Mouse (Mus musculus) cerebellum, postnatal 25 days (tissue): ENCODE data around the gene Elmo1.

Source experiments
- DNase-seq, 2 experiments: peaks; one replicate each; pipeline ENCODE4 v3.0.0; 2021; ENCODE audit warnings: mixed read lengths in 2 of 2

Elmo1 gene

DNA sequence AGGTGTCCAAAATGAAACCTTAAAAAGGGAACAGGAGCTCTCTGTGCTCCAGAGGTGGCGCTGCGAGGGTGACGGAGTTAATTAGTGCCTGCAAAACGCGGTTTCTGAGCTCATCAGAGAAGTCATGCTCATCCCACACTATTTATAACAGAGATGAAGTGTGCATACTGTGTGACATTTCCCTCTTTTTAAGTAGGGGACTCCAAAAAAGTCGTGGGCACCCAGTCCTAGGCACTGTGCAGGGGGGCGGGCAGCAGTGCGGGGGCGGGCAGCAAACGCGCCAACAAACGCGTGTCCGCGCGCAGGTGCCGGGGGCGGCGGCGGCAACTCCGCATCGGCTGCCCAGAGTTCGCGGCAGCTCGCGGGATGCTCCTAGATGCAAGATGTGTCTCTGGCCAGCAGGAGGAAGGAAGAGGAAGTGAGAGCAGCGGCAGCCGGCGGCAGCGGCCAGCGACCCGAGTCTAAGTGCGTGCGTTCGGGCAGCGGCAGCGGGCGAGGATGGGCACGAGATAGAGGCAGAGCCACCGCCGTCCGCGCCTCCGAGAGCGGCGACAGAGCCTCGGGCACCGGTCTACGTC, at the start of gene Elmo1:
Elmo1 (plus strand) TSS at position 464 of the 578 bp plus-strand sequence.
- peak; percentile 66 to 73 for DNase-seq

DNA sequence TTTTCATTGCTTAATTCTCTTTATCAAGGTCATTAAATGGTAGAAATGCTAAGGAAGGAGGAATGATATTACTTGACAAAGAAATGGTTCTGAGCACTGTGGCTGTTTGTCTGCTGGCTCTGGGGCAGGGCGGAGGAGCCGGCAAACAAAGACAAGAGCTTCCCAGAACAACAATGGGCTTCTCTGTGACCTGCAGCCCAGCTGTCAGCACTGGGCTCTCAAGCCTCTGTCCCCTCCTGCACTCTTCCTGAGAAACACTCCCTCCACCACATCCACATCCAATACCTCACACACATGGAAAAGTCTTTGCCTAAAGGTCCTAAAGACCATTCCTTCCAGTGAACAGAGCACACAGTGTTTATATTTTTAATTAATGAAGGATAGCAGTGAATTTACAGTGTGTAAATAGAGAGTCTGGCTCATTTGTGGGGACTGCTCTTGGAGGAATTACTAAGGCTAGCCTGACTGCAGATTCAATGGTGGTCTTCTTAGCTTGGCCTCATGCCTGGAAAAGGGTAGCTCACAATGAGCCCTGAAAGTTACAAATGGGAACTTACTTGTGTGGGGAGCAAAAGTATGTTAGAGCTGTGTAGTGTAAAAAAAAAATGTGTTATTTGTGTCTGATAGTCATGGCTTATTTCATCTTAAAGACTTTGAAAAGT, 49.1 kb upstream of the Elmo1 start:
- DNase-seq: no peak

DNA sequence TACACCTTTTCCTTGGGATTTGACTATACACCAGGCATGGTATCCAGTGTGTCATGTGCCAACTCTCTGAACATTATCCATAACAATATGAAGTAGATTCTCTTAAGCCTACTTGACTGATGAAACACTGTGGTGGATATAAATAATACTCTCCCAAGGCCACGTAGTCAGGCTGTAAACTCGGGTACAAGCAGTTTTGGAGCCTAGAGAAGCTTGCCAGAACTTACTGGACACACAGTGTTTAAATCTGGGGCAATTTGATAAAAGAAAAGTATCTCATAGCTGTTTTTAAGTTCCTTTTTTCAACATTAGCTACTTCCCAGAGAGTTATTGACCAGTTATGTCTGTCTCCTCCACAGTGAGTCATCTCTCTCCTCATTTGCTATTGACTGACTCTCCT, 47.5 kb upstream of the Elmo1 start:
- DNase-seq: no peak

DNA sequence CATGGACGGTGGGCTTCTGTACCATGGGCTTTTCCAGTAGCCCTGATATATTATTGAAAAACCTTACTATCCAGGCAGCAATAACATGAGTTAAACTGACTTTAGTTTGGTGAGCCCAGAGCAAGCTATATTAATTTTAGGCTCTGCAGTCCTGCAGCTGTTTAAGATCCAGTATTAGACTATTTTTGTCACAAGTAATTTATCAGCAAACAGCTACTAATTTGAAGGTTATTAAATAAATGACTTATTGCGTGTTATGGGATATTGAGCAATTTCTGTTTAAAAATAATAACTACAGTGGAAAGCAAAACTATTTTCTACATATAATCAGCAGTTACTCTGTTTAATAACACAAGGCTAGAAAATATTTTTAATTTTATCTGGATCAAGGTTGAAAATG, 45.0 kb upstream of the Elmo1 start:
- no peak for DNase-seq

DNA sequence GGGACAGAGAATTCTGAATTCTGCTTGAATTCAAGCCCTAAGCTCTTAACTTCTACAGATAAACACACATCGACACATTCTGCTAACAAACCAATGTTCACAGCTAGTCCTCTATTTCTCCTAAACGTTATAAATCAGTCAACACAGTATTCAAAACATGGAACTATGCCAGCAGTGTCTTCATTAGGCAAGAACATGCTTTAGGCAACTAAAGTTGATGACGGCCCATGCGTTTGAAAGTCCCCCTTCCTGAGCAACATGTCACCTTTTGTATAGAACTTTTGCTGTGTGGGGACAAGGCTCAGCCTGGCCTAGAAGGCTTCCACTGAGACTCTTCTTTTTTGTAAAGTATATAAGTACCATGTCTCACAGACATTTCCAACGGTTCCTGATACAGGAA, 44.6 kb upstream of the Elmo1 start:
- no peak for DNase-seq

DNA sequence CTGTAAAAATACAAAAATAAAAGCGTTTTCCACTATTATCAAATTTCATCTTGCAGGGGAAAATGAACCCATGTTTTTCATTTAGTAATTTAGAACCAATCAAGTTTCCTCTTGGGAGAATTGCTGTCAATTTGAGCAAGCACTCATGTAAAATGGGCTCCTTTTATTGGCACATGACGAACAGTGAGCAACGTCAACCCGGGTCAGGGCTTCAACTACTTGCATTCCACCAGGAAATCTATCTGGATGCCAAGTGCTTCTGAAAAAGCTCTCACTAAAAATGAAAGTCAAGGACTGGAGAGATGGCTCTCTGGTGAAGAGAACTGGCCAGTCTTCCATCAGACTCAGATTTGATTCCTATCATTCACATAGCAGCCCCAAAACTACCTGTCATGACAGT, 44.0 kb upstream of the Elmo1 start:
- no peak for DNase-seq

DNA sequence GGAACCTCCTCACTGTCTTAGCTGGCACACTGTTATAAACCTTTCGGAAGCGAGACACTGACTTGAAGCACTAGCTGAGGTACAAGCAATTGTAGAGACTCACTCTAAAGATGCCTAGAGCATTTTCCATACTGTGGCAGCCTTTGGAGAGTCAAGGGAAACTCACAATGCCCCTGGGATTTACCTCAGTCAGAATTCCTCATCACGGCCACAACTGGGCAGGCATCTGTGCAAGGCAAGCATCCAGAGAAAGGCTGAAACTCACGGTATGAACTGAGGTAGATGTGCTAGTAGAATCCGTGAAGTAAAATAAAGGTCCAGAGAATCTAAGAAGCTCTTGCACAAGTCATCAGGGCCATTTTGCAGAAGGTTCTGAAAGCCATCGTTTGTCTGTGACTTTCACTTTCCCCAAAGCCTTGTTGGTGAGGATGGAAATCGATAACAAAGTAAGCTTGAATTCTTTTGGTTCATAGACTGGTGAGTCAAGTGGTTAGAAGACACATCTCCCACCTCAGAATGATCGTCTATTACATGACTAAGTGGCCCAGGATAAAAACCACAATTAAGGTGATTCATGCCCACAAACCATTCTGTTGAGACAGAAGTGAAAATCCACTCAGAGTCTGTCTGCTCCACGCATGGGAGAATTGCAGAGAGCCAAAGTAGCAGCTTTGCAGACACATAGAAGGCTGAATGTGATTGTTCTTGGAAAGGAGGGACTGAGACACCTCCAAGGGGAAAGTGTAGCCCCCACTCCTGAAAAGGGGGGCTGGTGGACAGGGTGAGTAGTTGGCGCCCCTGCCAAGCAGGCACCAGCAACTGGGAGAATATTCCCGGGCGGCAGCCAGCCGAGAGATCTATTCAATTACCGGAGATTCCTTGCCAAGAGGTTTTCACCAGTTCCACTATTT, 42.2 kb upstream of the Elmo1 start:
- no peak for DNase-seq

DNA sequence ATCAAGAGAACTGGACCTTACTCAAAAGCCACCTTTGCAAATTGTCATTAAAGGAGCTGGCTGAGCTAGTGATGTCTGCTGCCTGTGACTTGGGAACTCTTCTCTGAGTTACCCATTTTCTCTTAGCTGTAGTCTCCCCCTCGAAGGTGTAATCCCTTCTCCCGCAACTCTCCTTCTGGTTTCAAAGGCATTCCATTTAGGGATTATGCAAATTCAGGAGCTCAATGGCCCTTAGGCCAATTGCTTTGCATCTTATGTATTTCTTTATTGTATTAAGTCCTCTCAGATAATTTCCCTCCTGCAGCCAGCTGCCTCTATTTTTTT, 41.6 kb upstream of the Elmo1 start:
- no peak for DNase-seq

DNA sequence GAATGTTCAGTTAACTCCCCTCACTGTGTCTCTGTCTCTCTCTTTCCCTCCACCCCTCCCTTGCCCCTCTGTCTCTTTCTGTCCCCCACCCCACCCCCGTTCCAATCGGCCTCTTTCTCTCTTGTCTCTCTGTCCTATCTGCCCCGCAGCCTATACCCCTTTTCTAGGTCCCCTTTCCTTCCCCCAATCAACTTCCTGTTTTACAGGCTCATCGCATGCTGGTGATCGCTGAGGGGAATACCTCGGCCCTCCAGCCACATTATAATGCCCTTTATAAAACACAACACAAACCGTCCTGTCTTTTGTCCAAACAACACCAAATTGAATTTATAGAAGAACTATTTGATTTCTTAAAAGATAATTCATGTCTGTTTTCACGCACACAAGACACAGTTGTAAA, 40.7 kb upstream of the Elmo1 start:
- no peak for DNase-seq

DNA sequence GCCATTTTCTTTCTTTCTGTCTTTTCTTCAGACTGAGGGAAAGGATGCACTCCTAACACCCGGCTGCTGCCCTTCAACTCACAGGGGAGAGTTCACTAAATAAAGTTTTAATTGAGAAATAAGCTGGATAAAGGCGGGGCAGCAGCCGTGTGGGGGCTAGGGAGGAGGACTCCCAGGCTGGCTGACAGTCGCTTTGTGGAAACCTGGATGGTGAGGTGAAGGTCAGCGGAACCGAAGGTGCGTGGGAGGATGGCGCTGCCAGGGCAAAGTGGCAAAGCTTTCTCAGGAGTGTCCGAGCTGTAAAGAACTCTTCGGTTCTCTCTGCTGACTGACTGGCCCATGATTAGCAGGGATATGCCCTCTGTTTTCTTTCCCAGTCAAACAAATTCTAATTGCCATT, 40.2 kb upstream of the Elmo1 start:
- DNase-seq: no peak

DNA sequence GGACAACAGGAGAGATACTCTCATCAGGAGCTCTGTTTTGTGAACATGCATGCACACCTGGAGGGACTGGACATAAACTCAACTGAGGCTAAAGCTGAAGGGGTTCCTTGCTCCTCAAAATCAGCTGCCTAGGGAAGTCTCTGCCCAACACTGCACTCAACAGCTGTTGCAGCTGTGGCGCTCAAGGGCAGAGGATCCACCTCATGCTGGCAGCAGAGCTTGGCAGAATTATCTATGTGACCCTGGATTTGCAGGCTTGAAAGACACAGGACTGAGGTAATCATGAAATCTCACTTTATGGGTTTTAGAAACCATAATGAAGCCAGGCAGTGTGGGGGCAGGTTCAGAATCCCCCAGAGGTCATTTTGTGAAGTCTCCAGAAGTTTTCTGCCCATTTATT, 32.5 kb upstream of the Elmo1 start:
- DNase-seq: no peak

DNA sequence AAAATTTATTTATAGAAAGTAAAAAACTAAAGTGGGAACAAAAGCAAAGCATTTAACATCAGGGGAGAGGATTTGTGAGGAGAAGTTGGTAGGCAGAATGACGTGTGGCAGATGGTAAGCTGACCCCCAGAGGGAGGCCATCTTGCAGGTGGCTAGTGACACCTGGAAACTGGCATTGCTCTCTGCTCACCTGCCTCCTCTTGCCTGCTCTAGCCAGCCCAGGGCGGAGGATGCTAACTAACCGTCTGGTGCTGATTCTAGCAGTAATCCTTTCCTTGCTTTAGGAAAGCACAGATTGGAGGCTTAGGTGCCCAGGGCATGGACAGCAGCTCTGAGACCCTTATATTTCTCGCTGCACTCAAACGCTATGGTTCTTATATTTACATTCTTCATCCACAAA, 29.4 kb upstream of the Elmo1 start:
- peak; percentile 44 to 60 for DNase-seq

DNA sequence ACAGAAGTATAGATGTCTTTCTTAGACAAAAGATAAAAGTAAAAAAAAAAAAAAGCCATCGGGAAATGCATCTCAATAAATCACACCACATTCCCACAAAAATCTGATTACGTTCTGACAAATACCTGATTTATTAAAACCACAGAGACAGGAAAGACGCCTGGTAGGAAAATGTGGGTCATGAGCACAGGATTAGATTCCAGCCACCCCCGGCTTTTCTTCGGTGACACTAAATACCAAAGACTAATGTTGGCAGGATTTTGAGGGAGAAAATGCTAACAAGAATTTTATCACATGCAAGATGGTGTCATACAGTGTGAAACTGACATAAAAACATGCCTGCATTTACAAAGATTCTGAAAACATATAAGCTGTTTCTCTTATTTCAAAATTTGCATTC, 27.1 kb upstream of the Elmo1 start:
- no peak for DNase-seq

DNA sequence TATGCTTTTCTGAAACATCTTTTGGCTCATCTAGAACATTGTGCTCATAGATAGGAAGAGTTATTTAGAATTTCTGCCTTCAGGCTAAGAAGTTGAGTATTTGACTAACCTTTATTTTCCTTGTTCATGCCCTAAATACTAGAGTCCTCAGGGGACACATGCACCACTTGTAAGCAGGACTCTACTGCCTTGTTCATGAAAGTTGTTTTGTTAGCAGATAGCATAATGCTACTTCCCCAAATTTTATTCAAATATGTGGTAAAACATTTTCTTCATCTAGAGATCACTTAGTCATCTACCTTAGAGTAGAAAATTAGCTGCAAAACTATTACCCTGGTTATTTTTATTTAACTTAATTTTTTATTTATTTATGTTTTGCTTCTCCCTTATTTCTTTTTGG, 18.4 kb upstream of the Elmo1 start:
- DNase-seq: no peak

DNA sequence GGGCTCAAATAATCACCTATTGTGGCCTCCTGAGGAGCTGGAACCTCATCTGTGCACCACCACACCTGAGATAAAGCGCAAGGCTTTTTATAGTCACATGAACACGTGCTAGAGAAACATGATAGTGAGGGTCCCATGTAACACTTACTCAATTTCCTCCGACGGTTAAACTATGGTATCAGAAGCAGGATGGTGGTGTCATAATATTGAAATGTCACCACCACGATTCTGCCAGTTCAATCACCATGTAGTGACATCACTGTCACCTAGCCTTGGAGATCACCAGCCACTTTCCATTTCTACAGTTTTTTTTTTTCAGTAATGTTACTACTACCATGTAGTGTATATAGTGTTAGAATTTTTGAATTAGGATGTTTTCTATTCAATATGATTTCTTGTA, 17.4 kb upstream of the Elmo1 start:
- DNase-seq: no peak

DNA sequence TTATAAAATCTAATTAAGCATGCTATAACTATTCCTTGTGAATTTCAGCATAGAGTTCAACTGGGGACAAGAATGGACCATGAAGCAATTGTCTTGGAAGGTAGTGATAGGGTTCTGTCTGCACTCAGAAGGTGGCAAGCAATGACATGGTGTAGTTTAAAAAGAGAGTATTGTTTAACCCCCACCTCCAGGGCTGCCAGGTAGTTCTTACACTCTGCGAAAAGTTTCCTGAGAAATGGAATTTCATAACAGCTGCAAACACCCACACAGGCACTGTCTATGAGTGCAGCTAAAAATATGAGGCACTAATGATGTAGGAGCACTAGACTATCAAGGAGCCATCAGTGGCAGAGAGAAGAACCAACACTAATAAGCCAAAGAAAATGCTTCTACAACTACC, 13.9 kb upstream of the Elmo1 start:
- DNase-seq: no peak

DNA sequence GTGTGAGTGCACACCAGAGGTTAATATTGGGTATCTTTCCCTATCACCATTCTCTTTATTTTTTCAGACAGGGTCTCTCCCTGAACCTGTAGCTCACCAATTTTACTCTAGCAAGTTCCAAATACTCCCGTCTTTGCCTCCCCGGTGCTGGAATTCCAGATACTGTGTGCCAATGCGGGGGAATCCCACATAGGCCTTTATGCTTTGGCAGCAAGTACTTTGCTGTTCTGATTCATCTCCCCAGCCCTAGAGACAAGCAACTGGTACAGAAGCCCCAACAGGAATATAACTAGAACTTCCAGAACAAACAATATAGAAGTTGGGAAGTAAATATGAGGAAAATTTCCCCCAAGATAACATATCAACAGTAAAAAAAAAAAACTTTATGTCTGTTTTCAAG, 13.2 kb upstream of the Elmo1 start:
- no peak for DNase-seq

DNA sequence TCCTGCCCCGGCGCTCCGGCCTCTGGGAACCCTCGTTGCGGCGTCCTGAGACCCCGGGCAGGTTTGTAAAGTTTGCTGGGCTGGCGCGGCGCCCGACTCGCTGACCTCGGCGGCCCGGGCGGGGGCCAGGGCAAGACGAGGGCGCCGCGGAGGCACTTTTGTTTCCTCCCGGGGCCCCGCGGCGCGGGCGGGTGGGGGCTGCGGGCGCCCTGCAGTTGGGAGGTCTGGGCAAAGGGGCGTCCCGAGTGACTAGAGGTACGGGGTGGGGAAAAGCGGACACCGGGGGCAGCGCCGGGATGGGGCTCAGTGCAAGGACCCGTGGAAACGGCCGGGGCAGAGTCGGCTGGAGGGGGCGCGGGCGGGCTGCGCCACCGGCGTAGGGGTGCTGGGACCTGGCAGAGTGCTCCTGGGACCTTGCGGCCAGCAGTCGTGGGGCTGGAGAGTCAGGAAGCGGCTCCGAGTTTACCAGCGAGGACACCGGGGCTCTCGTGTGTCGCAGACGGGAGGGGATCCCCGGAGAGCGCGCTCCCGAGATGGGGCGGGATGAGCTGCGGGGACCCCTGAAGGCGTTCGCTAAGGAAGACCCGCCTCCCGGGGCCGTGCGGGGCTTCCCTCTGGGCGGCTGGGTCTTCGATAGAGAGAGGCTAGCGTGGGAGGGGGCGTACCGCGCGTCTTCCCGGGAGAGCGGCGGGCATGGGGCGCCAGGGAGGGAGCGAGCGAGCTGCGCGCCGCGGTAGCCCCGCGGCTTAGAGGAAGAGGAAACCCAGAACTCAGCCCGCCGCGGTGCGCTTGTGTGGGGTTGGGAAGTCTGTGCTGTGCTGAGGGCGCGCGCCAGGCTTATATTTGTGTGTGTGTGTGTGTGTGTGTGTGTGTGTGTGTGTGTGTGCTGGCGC, 561 bp downstream of the Elmo1 start:
- DNase-seq: peak; percentile 47 to 61

DNA sequence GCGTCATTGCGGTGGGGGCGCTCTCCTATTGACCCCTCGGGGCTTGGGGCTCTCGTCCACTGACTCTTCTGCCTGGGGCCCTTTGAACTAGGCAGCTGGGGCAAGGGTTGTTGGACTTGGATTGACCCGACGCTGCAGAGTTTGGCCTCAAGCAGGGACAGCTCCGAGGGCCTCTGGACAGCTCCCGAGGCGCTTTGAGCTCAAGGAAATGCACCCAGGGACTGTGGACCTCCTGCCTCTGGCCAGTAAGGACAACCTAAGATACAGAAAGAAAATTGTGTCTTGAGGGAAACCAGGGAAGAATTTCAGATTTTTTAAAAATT, 1.2 kb downstream of the Elmo1 start:
- DNase-seq: no peak

DNA sequence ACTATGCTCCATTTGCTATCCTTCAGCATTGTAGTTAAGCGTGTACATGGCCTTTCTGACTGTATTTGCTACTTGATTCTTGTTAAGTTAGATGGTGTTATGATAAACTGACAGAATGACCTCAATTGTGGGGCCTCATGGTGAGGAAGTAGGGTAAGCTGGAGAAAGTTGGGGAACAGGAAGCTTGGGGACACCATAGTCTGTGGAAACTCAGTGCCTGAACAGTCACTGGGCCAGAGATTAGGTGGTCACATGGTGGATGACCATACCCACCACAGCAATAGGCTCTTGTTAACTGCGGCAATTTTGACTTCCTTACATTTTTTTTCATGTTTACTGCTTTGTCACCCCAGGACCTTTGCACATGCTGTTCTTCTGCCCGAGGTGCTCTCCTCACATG, 1.9 kb downstream of the Elmo1 start:
- no peak for DNase-seq

DNA sequence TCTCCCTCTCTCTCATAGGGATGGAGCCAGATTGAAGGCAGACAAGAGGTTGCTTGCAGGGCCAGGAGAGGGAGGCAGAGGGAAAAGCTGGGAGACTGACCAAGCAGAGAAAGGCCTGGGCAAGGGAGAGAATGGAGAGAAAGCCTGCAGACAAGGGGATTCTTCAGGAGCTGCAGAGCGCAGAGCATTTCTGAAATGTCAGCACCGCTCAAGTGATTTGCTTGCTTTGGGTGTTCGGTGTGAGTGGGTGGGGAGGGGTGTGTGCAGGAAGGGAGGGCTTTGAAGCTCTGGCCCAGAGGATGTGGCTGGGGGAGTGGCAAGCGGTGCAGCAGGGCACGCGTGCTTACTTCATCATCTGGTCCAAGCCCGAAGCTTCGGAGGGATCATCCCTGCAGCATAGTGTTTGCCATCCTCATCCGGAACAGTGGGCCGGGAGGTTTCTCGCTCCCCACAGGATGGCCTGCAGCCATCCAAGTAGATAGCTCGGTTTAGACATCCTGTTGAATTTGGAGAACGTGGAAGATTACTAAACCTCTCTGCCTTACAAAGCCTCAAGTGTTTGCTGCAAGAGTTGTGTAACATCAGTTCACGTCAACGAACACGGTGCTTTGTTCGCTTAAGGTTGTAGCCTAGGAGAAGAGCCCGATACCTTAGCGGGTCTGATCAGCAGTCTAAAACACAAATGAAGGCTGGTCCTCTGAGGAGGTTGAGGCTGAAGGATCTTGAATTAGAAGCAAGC, 3.1 kb downstream of the Elmo1 start:
- no peak for DNase-seq

DNA sequence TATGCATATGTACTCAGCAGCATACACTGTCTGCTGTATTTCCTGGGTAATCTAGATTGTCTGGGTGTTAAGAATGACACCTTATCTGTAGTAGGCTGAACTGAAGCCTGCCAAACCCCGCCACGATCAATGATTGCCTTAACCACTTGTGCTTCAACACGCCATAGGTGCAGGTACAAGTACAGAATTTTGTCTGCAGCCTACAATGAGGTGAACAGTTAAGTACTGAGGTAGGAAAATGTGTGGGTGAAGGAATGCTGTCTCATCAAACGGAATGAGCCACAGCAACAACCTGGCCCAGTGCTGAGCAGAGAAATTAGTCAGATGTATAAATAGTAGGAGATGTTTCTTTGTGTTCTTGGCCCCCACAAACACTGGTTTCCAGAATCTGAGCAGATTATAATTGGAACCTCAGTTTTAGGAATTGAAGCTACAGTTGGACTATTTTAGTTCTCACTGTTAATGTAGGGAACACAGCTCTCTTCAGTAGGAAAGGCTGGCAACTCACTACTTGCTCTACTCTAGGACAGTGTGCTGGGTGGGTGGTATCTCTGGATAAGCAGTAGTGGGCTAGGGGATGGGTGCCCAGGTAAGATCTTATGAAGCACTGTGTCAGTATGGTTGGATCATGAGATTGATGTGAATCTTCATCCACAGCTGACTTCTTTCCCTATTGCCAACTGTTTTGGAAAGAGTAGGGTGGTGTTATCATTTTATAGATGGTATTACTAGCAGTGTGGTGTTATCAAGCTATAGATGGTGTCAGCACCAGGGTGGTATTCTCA, 4.7 kb downstream of the Elmo1 start:
- DNase-seq: no peak
